Mouse (Mus musculus): Measurements from ENCODE around the gene Prdm5. TPM values are rescaled to one million over a fixed set of nuclear protein-coding genes. Genes with fewer than 3 reads are reported as not detected.

Prdm5 gene
- 1 to 10 TPM; 2.6 to 2.9 TPM for total RNA-seq (2021)
- long read RNA-seq, experiment 1 = 0 reads
- long read RNA-seq, experiment 2, partial matches to known transcripts = 0 of 2 reads
- long read RNA-seq, experiment 2, other reads (novel, unspliced or antisense) = 1 of 2 reads

DNA sequence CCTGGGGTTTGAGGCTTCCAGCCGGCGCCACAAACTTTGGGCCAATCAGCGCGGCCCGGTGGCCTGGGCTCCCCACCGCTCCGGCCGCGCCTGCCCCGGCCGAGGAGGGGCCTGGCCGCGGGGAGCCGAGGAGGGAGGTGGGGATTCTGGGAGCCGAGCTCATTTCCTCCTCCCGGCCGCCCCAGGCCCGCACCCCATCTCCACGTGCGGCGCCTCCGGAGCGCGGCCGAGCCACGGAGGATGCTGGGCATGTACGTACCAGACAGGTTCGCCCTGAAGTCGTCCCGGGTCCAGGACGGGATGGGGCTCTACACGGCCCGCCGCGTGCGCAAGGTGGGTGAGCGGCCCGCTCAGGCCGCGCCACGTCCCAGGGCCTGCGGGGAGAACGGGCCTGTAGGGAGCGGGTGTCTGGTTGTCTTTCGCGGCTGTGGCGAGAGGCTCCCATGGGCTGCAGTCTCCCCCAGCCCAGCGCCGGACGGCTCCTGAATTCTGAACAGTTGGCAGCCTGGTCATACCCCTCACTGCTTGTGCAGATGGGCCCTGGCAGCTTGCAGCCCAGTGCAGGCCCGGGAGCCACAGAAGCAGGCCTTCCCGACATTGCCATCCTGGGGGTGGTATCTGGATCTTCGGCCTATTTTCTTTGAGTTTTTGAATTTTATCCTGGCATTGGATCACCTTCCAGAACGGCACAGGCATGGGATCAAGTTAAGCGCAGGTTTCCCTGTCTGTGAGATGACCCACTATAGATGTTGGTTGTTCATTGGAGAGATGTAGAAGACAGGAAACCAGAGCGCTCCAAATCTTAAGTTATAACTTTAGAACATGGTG, at the start of gene Prdm5:
Prdm5 (plus strand) TSS at position 128 of the 828 bp plus-strand sequence.
- DNase-seq = peak; percentile 74

DNA sequence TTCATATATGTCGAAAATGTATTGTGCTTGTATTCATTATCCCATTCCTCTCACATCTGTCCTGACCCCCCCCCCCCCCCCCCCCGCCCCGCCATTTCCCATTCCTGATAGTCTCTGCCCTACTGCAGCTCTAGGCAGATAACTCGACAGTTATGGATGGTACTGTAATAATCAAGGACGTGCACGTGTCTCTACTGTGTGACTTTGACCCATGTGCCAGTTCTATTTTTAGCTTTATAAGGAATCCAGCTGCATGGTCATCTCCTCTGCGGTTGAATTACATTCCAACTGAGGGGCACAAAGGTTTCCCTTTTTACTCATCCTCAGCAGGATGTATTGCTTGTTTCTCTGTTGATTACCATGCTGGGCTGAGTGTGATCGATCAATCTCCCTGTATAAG, 39.3 kb upstream of the Prdm5 start:
- DNase-seq = no peak

DNA sequence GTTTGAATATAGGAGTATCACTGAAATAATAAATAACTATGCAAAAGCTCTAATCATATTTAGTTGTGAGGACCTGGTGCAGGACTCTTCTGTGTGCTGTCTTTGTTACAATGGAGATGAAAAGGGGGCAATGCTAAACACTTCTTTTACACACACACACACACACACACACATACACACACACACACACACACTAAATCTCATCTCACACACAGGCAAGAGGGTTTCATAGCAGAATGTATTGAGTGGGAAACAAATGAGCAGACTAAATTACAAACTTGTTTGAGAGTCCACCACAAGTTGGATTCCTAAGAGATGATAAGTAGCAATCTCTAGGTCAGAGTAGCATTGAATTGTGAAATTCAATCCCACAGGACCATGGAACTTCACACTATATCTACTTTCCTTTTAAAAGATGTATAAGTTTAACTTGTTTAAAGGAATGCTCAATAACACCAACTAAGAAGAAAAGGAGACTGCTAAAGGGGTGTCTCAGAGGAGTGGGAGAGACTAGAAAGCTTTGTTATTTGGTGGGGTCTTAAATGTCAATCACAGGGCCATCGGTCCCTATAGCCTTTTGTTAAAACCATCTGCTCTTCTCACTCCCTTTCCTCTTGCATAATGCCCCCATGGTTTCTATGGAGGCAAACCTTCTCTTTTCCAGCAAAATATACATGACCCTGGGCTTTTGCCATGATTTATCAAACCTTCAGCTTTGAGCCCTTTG, 35.5 kb upstream of the Prdm5 start:
- DNase-seq = no peak

DNA sequence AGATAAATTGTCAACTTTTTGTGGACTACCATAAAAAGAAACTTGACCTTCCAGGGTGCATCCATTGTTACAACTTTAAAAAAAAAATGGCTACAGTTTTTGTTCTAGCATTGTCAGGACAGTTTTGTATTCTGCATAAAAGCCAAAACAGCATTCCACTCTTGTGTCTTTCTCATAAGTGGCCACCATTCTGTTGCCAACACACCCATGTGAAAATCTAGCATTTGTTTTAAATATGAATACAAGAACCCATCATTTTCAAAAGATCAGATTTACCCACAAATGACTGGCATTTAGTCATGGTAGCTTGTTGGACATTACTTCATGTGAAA, 35.0 kb upstream of the Prdm5 start:
- no peak for DNase-seq

DNA sequence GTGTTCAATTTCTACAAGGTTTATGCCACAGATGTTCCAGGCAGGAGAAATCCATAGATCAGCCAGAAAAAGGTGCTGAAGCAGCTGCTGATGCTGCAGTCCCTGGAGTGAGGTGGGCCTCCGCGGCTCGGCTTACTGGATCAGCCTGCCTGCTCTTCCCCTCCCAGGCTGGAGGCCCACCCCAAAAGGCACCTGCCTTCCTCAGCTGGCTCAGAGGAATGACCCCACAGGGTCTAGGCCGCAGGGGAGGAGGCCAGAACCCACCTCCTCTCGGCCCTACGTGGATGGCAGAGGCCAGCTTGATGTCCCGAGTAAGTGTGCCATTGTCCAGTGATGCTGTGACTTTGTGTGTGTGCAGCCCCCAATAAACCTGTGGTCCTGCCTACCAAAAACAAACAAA, 20.6 kb upstream of the Prdm5 start:
- no peak for DNase-seq

DNA sequence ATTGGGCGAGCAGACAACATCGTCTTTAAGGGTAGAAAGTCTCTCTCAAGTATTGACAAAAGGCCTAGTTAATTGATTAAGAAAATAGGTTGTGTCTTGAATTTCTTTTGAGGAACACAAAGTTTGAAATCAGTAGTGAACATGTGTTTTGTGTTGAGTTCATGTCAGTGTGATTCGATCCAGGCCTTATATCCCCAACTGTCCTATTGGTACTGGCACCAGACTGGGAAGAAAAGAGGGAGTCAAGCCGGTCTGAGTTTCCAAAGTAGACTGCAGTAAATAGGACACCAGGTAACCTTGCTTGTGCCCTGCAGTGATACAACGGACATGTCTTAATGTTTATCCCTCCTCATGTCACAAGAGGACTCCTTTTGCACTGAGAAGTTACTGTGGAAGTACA, 19.6 kb upstream of the Prdm5 start:
- DNase-seq = no peak

DNA sequence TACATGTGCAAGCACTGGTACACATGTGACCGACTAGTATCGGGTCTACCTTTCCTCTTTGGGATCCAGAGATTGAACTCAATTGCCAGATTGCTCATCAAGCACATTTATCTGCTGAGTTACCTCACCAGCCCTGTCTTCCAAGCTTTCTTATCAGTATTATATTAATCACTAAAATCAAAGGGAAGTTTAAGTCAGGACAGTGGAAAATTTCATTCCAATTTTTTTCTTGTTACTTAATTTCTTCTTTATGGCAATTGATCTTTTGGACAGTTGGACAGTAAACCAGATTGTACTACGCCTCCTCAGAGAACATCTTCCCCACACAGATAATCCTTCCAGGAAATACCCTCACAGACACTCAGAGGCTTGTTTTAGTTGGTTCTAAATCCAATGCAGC, 18.7 kb upstream of the Prdm5 start:
- no peak for DNase-seq

DNA sequence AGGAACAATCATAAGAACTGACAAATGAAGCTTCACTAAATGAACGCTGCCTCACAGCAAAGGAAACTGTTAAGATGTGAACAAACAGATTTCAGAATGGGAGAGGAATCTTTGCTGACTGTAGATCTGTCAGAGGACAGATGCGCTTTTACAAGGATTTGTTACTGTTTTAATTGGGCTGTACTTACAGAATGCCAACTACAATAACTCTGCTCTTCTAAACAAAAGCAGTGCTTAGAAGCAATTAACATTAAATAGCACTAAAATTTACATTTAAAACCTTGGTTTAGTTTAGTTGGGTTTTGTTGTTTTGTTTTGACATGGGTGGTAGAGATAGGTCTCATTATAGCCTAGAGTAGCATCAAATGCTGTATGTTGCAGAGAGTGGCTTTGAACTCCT, 14.3 kb upstream of the Prdm5 start:
- no peak for DNase-seq

DNA sequence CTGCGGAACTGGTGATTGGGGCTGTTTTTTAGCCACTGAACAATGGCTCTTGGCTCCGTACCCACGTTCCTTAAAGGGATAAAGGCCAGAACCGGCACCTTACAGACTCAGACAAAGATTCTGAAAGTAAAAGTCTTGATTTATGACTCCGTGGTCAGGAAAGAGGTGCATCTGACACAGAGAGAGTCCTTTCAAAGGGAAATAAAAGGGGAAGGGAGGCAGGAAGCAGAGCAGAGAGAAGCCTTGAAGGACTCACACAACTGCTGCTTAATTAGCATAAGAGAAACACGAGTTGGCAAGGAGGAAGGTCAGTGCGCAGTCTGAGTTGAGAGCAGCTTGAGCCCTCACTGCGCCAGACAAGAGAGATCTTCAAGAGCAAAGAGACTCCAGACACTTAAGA, 13.7 kb upstream of the Prdm5 start:
- DNase-seq = no peak

DNA sequence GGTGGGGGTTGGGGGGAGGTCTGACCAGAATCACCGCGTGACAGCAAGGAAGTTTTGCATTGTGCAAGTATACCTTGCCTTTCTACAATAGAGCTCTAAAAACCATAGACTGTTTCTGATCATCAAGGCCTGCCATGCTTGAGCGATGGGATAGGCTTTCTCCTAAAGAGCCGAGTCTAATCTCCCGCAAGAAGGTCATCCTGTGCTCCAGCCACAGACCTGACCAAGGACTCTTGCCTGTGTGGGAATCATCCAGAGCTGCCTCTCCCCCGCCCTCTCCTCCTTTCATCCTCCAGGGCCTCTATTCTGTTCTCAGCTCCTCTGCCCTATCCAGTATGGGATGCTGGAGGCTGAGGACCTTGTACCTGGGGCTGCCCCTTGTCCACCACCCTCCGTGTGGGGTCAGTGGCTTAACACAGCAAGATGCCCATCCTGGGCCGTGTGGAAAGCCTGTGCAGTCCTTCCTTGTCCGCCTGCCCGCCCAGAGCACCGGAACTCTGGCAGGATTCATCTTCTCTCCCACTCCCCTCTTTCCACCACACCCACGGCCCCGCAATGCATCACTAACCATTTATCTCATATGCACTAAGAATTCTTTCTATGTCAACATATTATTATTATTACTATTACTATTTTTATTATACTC, 12.9 kb upstream of the Prdm5 start:
- no peak for DNase-seq

DNA sequence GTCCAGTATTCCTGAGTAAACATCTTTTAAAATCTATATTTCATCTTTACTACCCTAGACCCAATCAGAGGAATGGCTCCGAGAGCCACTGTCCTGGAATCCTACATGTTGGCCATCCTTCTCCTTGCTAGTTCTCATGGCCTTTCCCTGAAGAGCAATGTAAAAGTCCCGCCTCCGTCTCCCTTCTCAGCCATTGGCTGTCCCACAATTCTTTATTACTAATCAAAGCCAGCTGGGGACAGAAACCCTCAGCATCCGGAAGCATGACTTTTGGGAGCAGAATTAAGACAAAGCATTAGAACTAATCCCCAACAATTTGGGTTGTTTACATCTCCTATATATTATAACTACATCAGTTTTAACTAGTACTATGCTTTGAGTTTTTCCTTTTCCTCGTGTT, 10.9 kb upstream of the Prdm5 start:
- DNase-seq = no peak

DNA sequence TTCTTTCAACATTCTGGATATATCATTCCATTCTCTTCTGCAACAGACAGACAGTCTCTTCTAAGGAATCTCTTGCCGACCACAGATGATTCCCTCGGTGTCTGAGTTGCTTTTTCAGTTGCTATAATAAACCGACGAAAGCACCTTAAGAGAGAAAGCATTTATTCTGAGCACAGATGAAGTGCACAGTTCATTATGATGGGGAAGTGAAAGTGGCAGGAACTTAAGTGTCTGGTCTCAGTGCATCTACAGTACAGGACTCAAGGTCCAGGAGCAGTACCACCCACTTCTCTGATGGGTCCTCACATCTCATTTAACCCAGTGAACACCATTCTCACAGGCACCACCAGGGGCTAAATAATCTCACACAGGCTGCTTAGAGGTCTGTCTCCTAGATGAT, 5.2 kb upstream of the Prdm5 start:
- DNase-seq = no peak

DNA sequence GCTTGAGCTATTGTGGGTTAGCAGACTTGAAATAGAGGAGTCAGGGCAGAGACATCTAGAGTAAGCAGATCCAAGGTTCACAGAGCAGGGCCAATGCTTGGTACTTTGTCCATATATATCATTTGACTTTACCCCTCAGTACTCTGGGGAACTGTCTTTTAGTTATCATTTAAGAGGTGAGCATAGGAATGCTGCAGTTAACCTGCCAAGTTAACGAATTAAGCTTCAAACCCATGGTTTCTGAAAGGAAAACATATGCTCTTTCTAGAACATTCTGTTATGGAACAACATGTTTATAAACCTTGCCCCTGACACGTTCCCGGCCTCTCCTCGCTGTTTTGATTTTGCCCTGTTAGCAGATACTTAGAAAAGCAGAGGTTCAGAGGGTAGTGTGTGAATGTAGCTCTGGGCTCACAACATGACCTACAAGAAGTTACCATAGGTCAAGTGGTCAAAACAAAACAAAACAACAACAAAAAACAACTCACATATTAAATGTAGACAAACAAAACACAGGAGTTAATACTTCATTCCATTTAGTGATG, 973 bp downstream of the Prdm5 start:
- no peak for DNase-seq

DNA sequence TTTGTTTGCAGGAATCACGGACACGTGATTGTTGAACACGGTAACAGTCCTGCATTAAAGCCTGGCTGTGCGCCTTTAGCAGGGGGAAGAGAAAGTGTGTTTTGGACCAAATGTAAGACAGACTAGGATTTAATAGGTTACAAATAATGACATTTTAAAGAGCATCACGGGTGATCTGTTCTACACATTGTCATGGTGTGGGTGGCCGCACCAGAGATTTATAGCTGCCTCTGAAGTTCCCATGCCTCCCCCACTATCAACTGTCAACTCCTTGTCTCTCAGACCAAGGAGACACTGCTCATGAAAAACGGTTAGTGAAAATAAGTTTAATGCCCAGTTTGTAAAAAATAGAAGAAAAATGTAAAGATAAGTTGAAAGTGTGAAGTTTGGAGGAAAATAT, 2.7 kb downstream of the Prdm5 start:
- no peak for DNase-seq

DNA sequence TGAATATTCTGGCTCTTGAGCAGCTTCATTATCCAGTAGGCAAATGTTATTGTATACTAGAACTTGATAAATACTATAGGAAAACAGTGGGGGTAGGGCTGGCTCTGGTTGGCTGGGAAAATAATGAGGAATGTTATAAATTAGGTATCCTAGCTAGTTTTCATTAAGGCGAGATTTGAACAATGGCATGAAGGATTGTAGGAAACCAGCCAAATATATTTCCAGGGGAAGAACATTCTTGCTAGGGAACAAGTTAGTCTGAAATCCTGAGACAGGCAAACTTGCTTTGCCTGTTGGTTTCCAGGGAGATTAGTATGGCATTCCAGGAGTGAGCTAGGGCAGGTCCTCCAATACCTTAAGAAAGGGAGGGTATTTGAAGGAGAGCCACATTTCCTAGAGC, 4.9 kb downstream of the Prdm5 start:
- DNase-seq = no peak

DNA sequence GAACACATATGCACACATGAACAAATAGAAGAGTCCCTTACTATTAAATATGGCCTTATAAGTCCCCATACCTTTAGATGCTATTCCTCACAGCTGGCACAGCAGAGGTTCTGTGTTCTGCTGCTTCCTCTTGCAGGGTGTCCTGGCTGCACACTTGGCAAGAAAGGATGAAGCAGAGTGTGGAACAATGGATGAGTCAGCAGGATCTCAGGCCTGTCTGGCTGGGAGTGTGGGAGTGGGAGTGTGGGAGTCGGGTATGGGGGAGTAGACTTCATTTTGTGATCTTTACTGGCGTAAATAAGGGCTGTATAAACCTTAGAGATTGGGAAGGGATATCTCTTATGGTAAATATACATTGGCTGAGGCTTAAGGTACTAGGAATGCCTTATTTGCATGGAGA, 14.1 kb downstream of the Prdm5 start:
- DNase-seq = no peak

DNA sequence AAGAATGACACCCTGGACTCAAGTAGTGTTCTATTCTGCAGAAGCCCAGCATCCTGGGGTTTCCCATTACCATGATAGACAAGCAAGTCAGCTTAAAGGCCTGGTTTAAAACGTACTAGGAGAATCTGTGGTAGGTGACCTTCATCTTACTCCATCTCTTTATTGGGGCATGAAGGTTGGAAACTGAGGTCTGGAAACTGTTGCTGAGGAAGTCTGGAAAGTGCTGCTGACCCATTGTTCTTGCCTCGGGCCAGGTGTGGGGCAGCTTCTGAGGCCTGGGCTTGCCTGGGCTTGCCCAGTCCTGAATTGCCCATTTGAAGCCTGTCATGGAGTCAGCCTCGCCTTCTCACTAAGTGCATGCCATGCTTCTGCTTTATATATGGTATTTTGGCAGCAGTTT, 17.8 kb downstream of the Prdm5 start:
- DNase-seq = no peak

DNA sequence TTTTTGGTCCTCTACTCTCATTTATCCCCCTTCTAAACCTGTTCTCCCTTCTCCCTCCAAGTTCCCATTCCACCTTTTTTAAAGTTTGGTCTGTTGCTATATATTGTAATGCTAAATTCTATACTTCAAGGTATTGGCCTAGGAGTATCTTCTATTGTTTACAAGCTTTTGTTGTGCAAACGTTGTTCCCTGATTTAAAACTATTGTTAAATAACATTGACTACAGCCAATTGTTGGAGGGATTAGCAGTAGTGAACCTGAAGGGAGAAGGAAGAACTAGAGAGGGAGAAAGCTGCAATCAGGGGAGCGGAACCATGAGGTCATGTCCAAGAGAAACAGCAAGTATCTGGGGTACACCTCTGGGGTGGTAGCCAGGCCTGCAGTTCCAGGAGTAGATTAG, 18.5 kb downstream of the Prdm5 start:
- no peak for DNase-seq

DNA sequence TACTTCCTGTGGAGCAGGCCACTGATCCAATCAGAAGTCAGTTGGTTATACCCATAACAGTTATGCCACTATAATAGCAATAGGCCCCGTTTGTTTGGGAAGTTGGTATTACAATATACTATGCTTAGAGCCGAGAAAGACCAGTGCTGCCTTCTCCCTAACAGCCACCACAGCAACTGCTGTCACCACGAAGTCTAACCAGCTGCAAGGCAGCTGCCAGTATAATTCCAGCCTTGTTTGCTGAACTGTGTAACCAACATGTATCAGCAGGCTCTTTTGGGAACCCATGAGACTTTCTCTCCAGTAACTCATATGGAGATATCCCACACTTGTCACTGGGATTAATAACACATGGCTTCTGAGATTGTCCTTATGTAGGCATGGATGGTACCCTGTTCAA, 19.6 kb downstream of the Prdm5 start:
- no peak for DNase-seq

DNA sequence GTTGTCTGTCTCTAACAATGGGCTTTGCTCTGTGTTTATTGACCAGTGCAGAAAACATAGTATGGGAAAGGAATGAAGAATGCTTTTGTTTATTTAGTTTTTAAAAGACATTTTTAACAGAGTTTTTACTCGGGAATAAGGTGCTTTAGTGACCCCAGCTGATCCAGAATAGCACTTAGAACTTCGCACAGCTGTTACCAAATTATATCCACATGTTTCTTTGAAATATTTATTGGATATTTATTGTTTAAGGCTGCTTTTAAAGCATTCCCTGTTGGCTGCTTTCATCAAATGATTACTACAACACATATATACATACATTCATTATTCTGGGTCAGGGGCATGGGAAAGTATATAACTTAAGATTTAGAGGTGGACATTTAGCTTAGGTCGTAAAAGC, 32.9 kb downstream of the Prdm5 start:
- DNase-seq = no peak

DNA sequence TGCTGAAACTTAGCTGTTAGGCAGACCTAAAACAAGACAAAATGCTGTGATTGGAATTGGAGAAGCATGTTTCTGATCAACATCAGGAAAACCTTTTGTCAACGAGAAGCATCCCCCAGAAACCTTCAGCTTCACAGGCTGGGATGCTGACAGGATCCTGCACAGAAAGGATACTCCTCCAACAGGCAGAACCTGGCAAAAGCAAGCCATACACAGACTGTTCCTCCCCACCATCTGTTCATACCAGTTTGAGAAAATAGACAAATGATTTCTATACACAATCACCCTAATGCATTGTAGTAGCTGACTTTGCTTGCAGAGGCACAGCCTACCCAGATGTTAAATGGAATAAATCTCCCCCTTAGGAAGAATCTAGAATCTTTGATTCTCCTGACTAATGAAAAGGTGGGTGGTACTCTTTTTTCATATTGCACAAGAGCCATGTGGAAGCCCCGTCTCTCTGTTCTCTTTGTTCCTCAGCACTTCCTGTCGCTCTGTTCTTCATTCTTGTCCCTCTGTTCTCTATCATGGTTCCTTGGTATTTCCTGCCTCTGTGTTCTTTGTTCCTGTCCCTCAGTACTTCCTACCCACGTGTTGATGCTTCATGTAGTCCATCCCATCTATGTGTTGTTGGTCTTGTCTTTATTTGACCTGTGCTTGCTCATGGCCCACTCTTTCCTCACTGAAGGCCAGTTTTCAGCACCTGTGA, 39.4 kb downstream of the Prdm5 start:
- DNase-seq = no peak

DNA sequence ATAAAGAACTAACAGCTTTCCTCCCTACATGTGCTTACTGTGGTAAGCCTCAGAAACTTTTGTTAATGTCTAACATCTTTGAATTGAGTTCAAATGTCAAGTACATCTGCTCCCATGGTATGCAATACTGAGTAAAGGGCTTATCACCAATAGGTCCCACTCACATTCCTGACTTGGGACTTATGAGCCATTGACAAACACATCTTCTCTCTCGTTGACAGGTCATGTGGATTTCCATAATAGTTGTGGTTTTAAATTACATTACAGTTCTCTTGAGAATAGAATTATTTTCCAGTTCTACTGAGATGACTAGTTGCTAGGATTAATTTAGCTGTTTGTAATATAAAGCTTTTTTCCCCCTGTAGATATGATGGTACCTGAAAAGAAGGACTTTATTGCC, 49.9 kb downstream of the Prdm5 start:
- DNase-seq = no peak

Data from gastrocnemius, postnatal 25 days (tissue).